ENCODE assay signal across 8 mouse cellular contexts in the genomic region with DNA sequence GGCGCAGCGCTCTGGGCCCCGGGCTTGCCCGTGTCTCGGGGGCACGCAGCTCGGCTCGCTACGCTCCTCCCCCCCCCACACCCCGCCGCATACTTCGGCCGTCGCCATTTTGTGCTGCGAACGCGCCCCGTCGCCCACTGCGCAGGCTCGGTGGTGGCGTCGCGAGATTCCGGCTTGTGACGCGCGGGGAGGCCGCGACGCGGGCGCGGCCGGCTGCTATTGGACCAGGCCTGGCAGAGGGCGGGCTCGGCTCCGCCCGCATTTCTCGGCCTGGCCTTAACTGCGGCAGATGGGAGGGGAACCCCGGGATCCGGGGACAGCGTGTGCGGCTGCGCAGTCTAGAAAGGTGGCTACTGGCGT. TPM values are rescaled to one million over a fixed set of nuclear protein-coding genes. Genes with fewer than 3 reads are reported as not detected.
DNase-seq lines count a peak whose midpoint lies in the region; ATAC-seq lines count a peak whose summit lies in the region.

No protein-coding gene starts in this region.

- peak; percentile 95 for DNase-seq in R1 (ENCODE audit: low read depth, low spot score)
- peak; percentile 96 to 97 for DNase-seq in cerebellum, postnatal 25 days
- DNase-seq in frontal cortex, postnatal 25 days (ENCODE audit: low spot score in 2 of 2) = peak; percentile 87 to 91
- peak; percentile 93 to 95 for DNase-seq in left cerebral cortex, adult 18-20 months (ENCODE audit: low spot score in 2 of 2)
- DNase-seq in right cerebral cortex, adult 18-20 months = peak; percentile 95
- peak; percentile 84 for DNase-seq in urinary bladder, postnatal 10 days (ENCODE audit: low spot score)

- peaks cover 34% of the 10 kb centered on the region for H3K36me3 ChIP-seq in hindbrain, embryonic 15.5 days
- peaks cover 36% of the 10 kb centered on the region for H3K36me3 ChIP-seq in macrophage (ENCODE audit: inconsistent target)

- peaks cover 26% of the 10 kb centered on the region for H3K4me1 ChIP-seq in hindbrain, embryonic 15.5 days (replicated peaks)

- peak overlapping the region; percentile 95 for H3K4me3 ChIP-seq in hindbrain, embryonic 15.5 days
- peak overlapping the region; percentile 80 for H3K4me3 ChIP-seq in macrophage (ENCODE audit: inconsistent target)

- under 1% methylated on average over 46 of the region's 47 CpGs for WGBS in hindbrain, embryonic 15.5 days
- WGBS in macrophage (ENCODE audit: missing documents) = 2% methylated on average over 14 of the region's 47 CpGs

- H3K27me3 ChIP-seq in hindbrain, embryonic 15.5 days = no peaks in the 10 kb centered on the region

- H3K9me3 ChIP-seq in hindbrain, embryonic 15.5 days = no peaks in the 10 kb centered on the region

- H3K4me2 ChIP-seq in hindbrain, embryonic 15.5 days = peak overlapping the region; percentile 61

- H3K9ac ChIP-seq in hindbrain, embryonic 15.5 days = peak overlapping the region; percentile 86

- ATAC-seq in hindbrain, embryonic 15.5 days (ENCODE audit: low FRiP score, low read depth) = peak; percentile 97

- peak overlapping the region; percentile 97 for H3K27ac ChIP-seq in hindbrain, embryonic 15.5 days (replicated peaks)
- H3K27ac ChIP-seq in macrophage = no peak overlapping the region

- peaks cover 53% of the 10 kb centered on the region for H3K79me2 ChIP-seq in macrophage (ENCODE audit: inconsistent target)

RNA-seq across cellular contexts. Expression of a gene that starts 0.7 kb away (rescaled TPM):
- polyA plus RNA-seq in hindbrain, embryonic 15.5 days (2015; fragmentation: Nextera tagmentation; extraction: Ambion mirVana) = 391 and 393 TPM in 2 replicates
- 100 to 1,000 TPM; 277 to 300 TPM for total RNA-seq in left cerebral cortex, adult 18-20 months (2021)
- total RNA-seq in macrophage (2018; cell fraction: chromatin; rRNA removed) = 1,000 to 10,000 TPM; 1,478 to 2,930 (median 2,152) TPM
- total RNA-seq in macrophage (2018; cell fraction: cytosol; rRNA removed) = 100 to 1,000 TPM; 128 to 425 (median 226) TPM
- 1,000 to 10,000 TPM in 19 of 26 experiments, 100 to 1,000 TPM in 7; 770 to 1,971 (median 1,269) TPM for total RNA-seq in macrophage (2018; cell fraction: nucleus; rRNA removed)
- 244 to 534 TPM (median 325 TPM) in 3 replicates for polyA plus RNA-seq in macrophage (2018)

RNA-seq across cellular contexts. Expression of a gene that starts 22.5 kb away (rescaled TPM):
- 0.35 and 0.45 TPM in 2 replicates for polyA plus RNA-seq in hindbrain, embryonic 15.5 days (2015; fragmentation: Nextera tagmentation; extraction: Ambion mirVana)
- not detected for total RNA-seq in left cerebral cortex, adult 18-20 months (2021)
- under 1 TPM in 1 of 26 experiments, not detected in 25; 0.46 TPM for total RNA-seq in macrophage (2018; cell fraction: chromatin; rRNA removed)
- under 1 TPM in 1 of 26 experiments, not detected in 25; 0.26 TPM for total RNA-seq in macrophage (2018; cell fraction: cytosol; rRNA removed)
- total RNA-seq in macrophage (2018; cell fraction: nucleus; rRNA removed) = not detected
- polyA plus RNA-seq in macrophage (2018) = not detected in 3 replicates
